Mouse (Mus musculus) CH12.LX (cell line): ENCODE measurements at regions not wholly inside any gene's neighbourhood (a gene's known extent, or its start where the extent isn't known, plus 50 kb on each side); places are given as distances from the start of the nearest gene placed in this dataset.

Experiments
- DNase-seq: peaks from one replicate; pipeline ENCODE4 v3.0.0-alpha.2; 2013; ENCODE audit errors: extremely low read depth
- H3K27ac ChIP-seq: 2 replicates; pipeline ENCODE4 v1.5.1; 2012; ENCODE audit warnings: low read depth, mild to moderate bottlenecking, control low read depth, moderate library complexity; ENCODE audit not compliant: insufficient read depth
- H3K27me3 ChIP-seq: replicated peaks from 2 replicates; pipeline ENCODE3; 2012; ENCODE audit warnings: inconsistent platforms
- H3K36me3 ChIP-seq, 2 experiments: replicated peaks in 1 of 2; 2 replicates each; pipeline versions ENCODE3 to v1.6.1; 2012; ENCODE audit warnings: inconsistent platforms in 1 of 2, low read length in 1 of 2, mild to moderate bottlenecking in 1 of 2, mixed read lengths in 1 of 2, moderate library complexity in 1 of 2; ENCODE audit not compliant: control insufficient read depth in 1 of 2, insufficient read depth in 1 of 2
- H3K4me1 ChIP-seq, 2 experiments: 2 replicates each; pipeline ENCODE4 v1.6.1; 2012; ENCODE audit warnings: inconsistent platforms in 1 of 2, moderate library complexity in 1 of 2; ENCODE audit not compliant: insufficient read depth in 2 of 2, control insufficient read depth in 1 of 2
- H3K4me2 ChIP-seq: 2 replicates; pipeline ENCODE4 v1.6.1; 2012; ENCODE audit warnings: low read depth, mild to moderate bottlenecking, control low read depth; ENCODE audit not compliant: poor library complexity, insufficient read depth, severe bottlenecking
- H3K4me3 ChIP-seq, 3 experiments: fragments of 150-350 bp in 1 of 3; sonication (generic) in 1 of 3; replicated peaks in 1 of 3; 2 replicates each; pipeline versions ENCODE3 to v1.5.1; 2011 to 2012; ENCODE audit warnings: low read depth in 2 of 3, low read length in 2 of 3, mild to moderate bottlenecking in 2 of 3, moderate library complexity in 2 of 3, control low read depth in 1 of 3, improper control_type of control experiment in 1 of 3, inconsistent platforms in 1 of 3, mixed read lengths in 1 of 3; ENCODE audit not compliant: poor library complexity in 1 of 3
- H3K79me2 ChIP-seq: replicated peaks from 2 replicates; pipeline ENCODE4 v1.6.1; 2012; ENCODE audit warnings: mild to moderate bottlenecking, moderate library complexity; ENCODE audit not compliant: control insufficient read depth, poor library complexity, insufficient read depth, severe bottlenecking; ENCODE audit errors: extremely low read depth
- H3K9ac ChIP-seq: 2 replicates; pipeline ENCODE4 v1.6.1; 2012; ENCODE audit warnings: low read depth, mild to moderate bottlenecking, control low read depth, moderate library complexity; ENCODE audit not compliant: insufficient read depth
- H3K9me3 ChIP-seq: replicated peaks from 2 replicates; pipeline ENCODE3; 2012; ENCODE audit warnings: low read length, inconsistent platforms, mixed read lengths
- BHLHE40 ChIP-seq: IDR thresholded peaks from 2 replicates; pipeline ENCODE4 v1.6.1; 2011; ENCODE audit warnings: mild to moderate bottlenecking, low read depth, low read length, improper control_type of control experiment
- HCFC1 ChIP-seq: IDR thresholded peaks from 2 replicates; pipeline ENCODE4 v1.6.1; 2012; ENCODE audit warnings: low read depth, mild to moderate bottlenecking, inconsistent platforms, low read length, improper control_type of control experiment
- JUND ChIP-seq: conservative IDR thresholded peaks from 2 replicates; pipeline ENCODE4 v1.6.1; 2011; ENCODE audit warnings: low read depth, low read length, improper control_type of control experiment
- MAX ChIP-seq: IDR thresholded peaks from 2 replicates; pipeline ENCODE4 v1.6.1; 2011; ENCODE audit warnings: low read length, improper control_type of control experiment
- MAZ ChIP-seq: IDR thresholded peaks from 2 replicates; pipeline ENCODE4 v1.6.1; 2012; ENCODE audit warnings: low read depth, mild to moderate bottlenecking, inconsistent platforms, low read length, improper control_type of control experiment, moderate library complexity
- MXI1 ChIP-seq: IDR thresholded peaks from 2 replicates; pipeline ENCODE4 v1.6.1; 2011; ENCODE audit warnings: mild to moderate bottlenecking, low read depth, low read length, improper control_type of control experiment
- NELFE ChIP-seq: IDR thresholded peaks from 2 replicates; pipeline ENCODE4 v1.6.1; 2011; ENCODE audit warnings: low read depth, low read length, improper control_type of control experiment
- RAD21 ChIP-seq: IDR thresholded peaks from 2 replicates; pipeline ENCODE4 v1.6.1; 2011; ENCODE audit warnings: low read depth, mild to moderate bottlenecking, low read length, improper control_type of control experiment, moderate library complexity
- SIN3A ChIP-seq: IDR thresholded peaks from 2 replicates; pipeline ENCODE4 v1.6.1; 2012; ENCODE audit warnings: low read length, improper control_type of control experiment, inconsistent platforms
- SMC3 ChIP-seq: IDR thresholded peaks from 2 replicates; pipeline ENCODE4 v1.6.1; 2011; ENCODE audit warnings: low read depth, low read length, improper control_type of control experiment
- ZMIZ1 ChIP-seq: IDR thresholded peaks from 2 replicates; pipeline ENCODE4 v1.6.1; 2012; ENCODE audit warnings: low read depth, mild to moderate bottlenecking, inconsistent platforms, low read length, improper control_type of control experiment
- dilution Hi-C: fragments of 300-500 bp; cut with MboI; formaldehyde crosslinking; loops from 2 replicates; pipeline ENCODE4 v1.14.3; 2020; ENCODE audit warnings: low sequenced_read_pairs; ENCODE audit not compliant: extremely low pct_unique_long_range_greater_than_20kb, extremely low pct_ligation_motif_present
- in situ Hi-C: fragments of 300-500 bp; cut with MboI; formaldehyde crosslinking; loops from 3 replicates; pipeline ENCODE4 v1.14.3; 2019; ENCODE audit warnings: low sequenced_read_pairs, low pct_ligation_motif_present, low pct_unique_long_range_greater_than_20kb, mixed read lengths

DNA sequence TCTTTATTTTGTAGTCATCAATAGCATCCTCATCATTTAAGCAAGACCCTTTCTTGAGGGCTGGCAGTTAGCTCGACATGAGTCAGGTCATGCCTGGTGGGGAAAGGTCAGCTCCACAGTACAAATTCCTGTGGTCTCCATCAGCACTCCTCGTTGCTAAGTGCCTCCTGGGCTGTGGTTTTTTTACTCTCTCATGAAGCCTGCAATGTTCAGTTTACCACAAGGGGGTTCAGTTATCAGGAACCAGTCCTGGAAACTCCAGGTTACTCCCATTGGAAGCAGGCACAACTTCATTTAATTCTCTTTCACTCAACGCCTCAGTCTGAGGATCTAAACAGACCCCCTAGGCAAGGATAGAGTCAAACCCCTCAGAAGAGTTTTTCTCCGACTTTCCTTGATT is 520.8 kb downstream of the Cps1 start:
- no peak for DNase-seq
- Histone ChIP-seq H3K36me3 (no peaks in the 10 kb centered on the region), H3K4me2 (no peak overlapping the region), H3K79me2 (no peaks in the 10 kb centered on the region), H3K27me3 (no peaks in the 10 kb centered on the region), H3K4me3 (no peak overlapping the region), H3K9ac (no peak overlapping the region), H3K9me3 (peaks cover 31% of the 10 kb centered on the region), H3K4me1 (no peaks in the 10 kb centered on the region), H3K27ac (no peak overlapping the region)
- dilution Hi-C loops (no loop called here), in situ Hi-C loops (no loop called here)
- TF ChIP-seq SMC3 (no peak), SIN3A (no peak), MXI1 (no peak), ZMIZ1 (no peak), RAD21 (no peak), HCFC1 (no peak), BHLHE40 (no peak), MAX (no peak), NELFE (no peak), JUND (no peak), MAZ (no peak)
